Mouse (Mus musculus): ENCODE measurements around the gene Acyp2.

GRCm38 (mm10) chr11:30656060-30656459 lies 6.7 kb upstream of the Acyp2 start:
- TF ChIP-seq POLR2A (IDR thresholded peaks at IDR 0.05; ENCODE audit: extremely low read depth, insufficient read depth, low read length), result no peak
- TF ChIP-seq CTCF (IDR thresholded peaks at IDR 0.05; ENCODE audit: low read depth, low read length), result no peak
